Mouse (Mus musculus): Measurements from ENCODE around the gene Col18a1.

DNA sequence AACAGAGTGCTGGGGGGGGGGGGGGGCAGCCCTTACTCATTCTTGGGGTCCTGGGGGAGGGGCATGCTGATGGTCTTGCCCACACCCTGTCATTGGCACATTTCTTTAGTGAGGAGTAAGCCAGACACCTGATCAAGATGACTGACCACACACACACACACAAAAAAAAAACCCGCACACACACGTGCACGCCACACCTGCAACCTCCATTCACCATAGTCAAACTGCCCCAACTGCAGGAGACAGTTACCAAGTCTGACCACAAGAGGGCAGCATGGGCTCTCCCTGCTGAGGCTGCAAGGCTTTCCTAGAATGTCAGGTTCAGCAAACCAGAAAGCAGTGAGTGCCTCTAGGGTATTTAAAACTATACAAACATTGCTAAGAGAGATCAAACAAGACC, 83.9 kb downstream of the Col18a1 start:
- TF ChIP-seq POLR2A (IDR thresholded peaks at IDR 0.05; ENCODE audit: borderline replicate concordance, control insufficient read depth, low read depth, low read length): no peak
- peak; percentile 90 for TF ChIP-seq CTCF (IDR thresholded peaks at IDR 0.05; ENCODE audit: control insufficient read depth, insufficient read depth, low read length)

Measured in bone marrow, adult 2 months (tissue).